Mouse (Mus musculus): ENCODE results near the gene Ccdc51.

DNA sequence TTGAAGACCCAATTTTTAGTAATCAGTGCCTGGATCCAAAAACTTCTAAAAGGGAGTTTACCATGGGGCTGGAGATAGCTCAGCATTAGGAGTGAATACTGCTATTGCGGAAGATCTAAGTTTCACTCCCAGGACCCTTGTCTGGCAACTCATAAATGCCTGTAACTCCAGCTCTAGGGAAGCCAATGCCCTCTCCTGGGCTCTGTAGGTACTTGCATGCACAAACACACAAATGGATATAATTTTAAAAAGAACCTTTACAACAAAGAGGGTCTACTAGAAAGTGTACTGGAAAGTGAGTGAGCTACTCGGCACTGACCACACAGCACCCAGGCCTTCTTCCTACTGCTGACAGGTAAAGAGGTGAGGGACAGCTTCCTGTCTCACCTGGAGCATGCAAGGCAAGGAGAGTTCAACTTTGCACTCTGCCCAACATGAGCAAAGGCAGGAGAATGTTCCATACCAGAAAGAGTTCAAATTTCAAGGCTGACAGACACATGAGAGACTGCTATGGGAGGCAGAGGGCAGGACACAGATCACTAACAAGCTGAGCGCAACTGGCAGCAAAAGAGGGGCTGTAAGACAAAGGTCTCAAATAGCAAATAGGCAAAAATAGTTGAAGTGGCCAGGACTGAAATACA lies 14.1 kb upstream of the Ccdc51 start:
- TF ChIP-seq POLR2A (IDR thresholded peaks at IDR 0.05; ENCODE audit: borderline replicate concordance, insufficient read depth, low read length) (no peak), CTCF (IDR thresholded peaks at IDR 0.05; ENCODE audit: borderline replicate concordance, insufficient read depth, low read depth, low read length) (no peak)
